Mouse (Mus musculus): ENCODE measurements around the gene Zfp64. TPM values are rescaled to one million over a fixed set of nuclear protein-coding genes. Genes with fewer than 3 reads are reported as not detected.

Gene Zfp64
- total and polyA plus RNA-seq, 3 experiments: 20.0 to 37.0 (median 25.1) TPM

DNA sequence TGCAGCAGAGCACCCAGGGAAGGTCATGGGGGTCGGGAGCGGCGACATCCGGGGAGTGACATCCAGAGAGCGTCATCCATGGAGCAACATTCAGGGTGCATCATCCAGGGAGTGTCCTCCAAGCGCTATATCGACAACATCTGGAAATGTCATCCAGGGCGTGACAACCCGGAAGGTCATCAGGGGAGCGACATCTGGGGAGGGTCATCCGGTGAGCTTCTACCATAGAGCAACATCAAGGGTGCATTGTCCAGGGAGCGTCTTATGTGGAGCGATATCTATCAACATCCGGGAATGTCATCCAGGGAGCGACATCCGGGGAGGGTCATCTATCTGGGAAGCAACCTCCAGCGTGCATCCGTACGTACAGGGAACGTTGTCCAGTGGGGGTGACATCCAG is 14.7 kb upstream of the Zfp64 start:
- H3K4me3 ChIP-seq (replicated peaks in 1 of 3; ENCODE audit: low read depth in 2 of 3, low read length in 2 of 3, poor library complexity in 1 of 3): no peak overlapping the region

DNA sequence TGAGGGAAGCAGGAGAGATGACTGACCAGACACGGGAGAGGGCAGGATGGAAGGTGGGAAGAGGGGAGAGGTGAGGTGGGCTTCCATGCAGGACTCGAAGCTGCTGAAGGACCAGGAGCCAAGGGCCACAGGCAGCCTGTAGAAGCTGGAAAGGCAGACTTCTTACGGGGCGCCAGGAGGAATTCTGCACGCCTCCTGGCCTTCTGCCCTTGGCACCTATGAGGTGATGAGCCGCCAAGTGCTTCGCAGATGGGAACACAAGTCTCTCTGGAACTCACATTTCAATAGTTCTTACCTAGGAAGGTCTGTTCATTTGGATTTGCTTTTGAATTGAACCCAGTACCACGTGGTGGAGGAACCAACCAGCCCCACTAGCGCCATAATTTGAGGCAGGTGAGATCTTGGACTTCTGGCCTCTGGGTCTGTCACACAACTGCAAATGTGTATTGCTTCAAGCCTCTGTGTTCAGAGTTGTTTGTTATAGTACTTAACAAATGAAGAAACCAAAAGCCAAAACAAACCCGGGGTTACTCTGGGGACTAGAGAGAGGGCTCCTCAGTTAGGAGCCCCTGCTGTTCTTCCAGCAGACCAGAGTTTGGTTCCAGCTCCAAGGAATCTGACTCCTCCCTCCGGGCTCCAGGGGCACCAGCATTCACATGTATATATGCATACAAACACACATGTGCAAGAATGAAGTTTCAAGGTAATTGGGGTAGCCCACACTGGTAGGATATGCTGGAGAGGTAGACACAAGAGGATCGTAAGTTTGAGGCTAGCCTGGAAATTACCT is 12.9 kb upstream of the Zfp64 start:
- no peak overlapping the region for H3K4me2 ChIP-seq (ENCODE audit: insufficient read depth, low read depth, poor library complexity, severe bottlenecking)
- no peaks in the 10 kb centered on the region for H3K4me1 ChIP-seq (ENCODE audit: control insufficient read depth in 1 of 2, insufficient read depth in 2 of 2)
- peaks cover 9% of the 10 kb centered on the region for H3K9me3 ChIP-seq (replicated peaks; ENCODE audit: low read length)
- H3K79me2 ChIP-seq (replicated peaks; ENCODE audit: control insufficient read depth, extremely low read depth, insufficient read depth, poor library complexity, severe bottlenecking): no peaks in the 10 kb centered on the region
- H3K27me3 ChIP-seq (replicated peaks): no peaks in the 10 kb centered on the region
- in situ Hi-C loops (cut with MboI; ENCODE audit: low pct_ligation_motif_present, low pct_unique_long_range_greater_than_20kb, low sequenced_read_pairs): loop anchor here (25.0 kb wide), 3 partner anchors 1119 to 1544 kb away; no protein-coding TSS in a partner anchor
- H3K4me3 ChIP-seq (replicated peaks in 1 of 3; ENCODE audit: low read depth in 2 of 3, low read length in 2 of 3, poor library complexity in 1 of 3): no peak overlapping the region
- DNase-seq (ENCODE audit: extremely low read depth): no peak
- dilution Hi-C loops (cut with MboI; ENCODE audit: extremely low pct_ligation_motif_present, extremely low pct_unique_long_range_greater_than_20kb, low sequenced_read_pairs): no loop called here
- no peak overlapping the region for H3K27ac ChIP-seq (ENCODE audit: insufficient read depth, low read depth)
- no peak for TF ChIP-seq BHLHE40 (IDR thresholded peaks at IDR 0.05; ENCODE audit: low read depth, low read length)
- no peak for TF ChIP-seq MAFK (IDR thresholded peaks at IDR 0.05; ENCODE audit: insufficient replicate concordance, low read length)
- H3K9ac ChIP-seq (ENCODE audit: insufficient read depth, low read depth): no peak overlapping the region
- H3K36me3 ChIP-seq (replicated peaks in 1 of 2; ENCODE audit: control insufficient read depth in 1 of 2, insufficient read depth in 1 of 2, low read length in 1 of 2): no peaks in the 10 kb centered on the region

More for the DNA sequence above, 14.7 kb upstream of the Zfp64 start:
- no peak overlapping the region for H3K4me2 ChIP-seq (ENCODE audit: insufficient read depth, low read depth, poor library complexity, severe bottlenecking)
- in situ Hi-C loops (cut with MboI; ENCODE audit: low pct_ligation_motif_present, low pct_unique_long_range_greater_than_20kb, low sequenced_read_pairs): loop anchor here (25.0 kb wide), 3 partner anchors 1117 to 1542 kb away; no protein-coding TSS in a partner anchor
- H3K36me3 ChIP-seq (replicated peaks in 1 of 2; ENCODE audit: control insufficient read depth in 1 of 2, insufficient read depth in 1 of 2, low read length in 1 of 2): no peaks in the 10 kb centered on the region
- no peaks in the 10 kb centered on the region for H3K27me3 ChIP-seq (replicated peaks)
- dilution Hi-C loops (cut with MboI; ENCODE audit: extremely low pct_ligation_motif_present, extremely low pct_unique_long_range_greater_than_20kb, low sequenced_read_pairs): no loop called here
- no peak overlapping the region for H3K9ac ChIP-seq (ENCODE audit: insufficient read depth, low read depth)
- TF ChIP-seq ZMIZ1 (IDR thresholded peaks at IDR 0.05; ENCODE audit: low read depth, low read length): no peak
- no peak for TF ChIP-seq RCOR1 (conservative IDR thresholded peaks at IDR 0.05; ENCODE audit: low read depth, low read length)
- TF ChIP-seq RAD21 (IDR thresholded peaks at IDR 0.05; ENCODE audit: low read depth, low read length): no peak
- no peak for TF ChIP-seq MXI1 (IDR thresholded peaks at IDR 0.05; ENCODE audit: low read depth, low read length)
- no peak for TF ChIP-seq CHD1 (IDR thresholded peaks at IDR 0.05; ENCODE audit: low read depth, low read length)
- no peak for TF ChIP-seq PAX5 (IDR thresholded peaks at IDR 0.05; ENCODE audit: low read length)
- TF ChIP-seq MYC (IDR thresholded peaks at IDR 0.05; ENCODE audit: low read depth, low read length): no peak
- TF ChIP-seq IRF4 (IDR thresholded peaks at IDR 0.05; ENCODE audit: low read depth, low read length): no peak
- no peak for TF ChIP-seq MEF2A (IDR thresholded peaks at IDR 0.05; ENCODE audit: borderline replicate concordance, low read depth, low read length)
- no peak for TF ChIP-seq UBTF (IDR thresholded peaks at IDR 0.05; ENCODE audit: low read depth, low read length)
- TF ChIP-seq EP300 (IDR thresholded peaks at IDR 0.05; ENCODE audit: low read length): no peak
- TF ChIP-seq BHLHE40 (IDR thresholded peaks at IDR 0.05; ENCODE audit: low read depth, low read length): no peak
- no peak for TF ChIP-seq SMC3 (IDR thresholded peaks at IDR 0.05; ENCODE audit: low read depth, low read length)
- TF ChIP-seq TBP (conservative IDR thresholded peaks at IDR 0.05; ENCODE audit: low read depth, low read length): no peak
- no peak for TF ChIP-seq TCF12 (IDR thresholded peaks at IDR 0.05; ENCODE audit: low read depth, low read length)
- no peaks in the 10 kb centered on the region for H3K79me2 ChIP-seq (replicated peaks; ENCODE audit: control insufficient read depth, extremely low read depth, insufficient read depth, poor library complexity, severe bottlenecking)
- H3K27ac ChIP-seq (ENCODE audit: insufficient read depth, low read depth): no peak overlapping the region
- H3K4me1 ChIP-seq (ENCODE audit: control insufficient read depth in 1 of 2, insufficient read depth in 2 of 2): no peaks in the 10 kb centered on the region
- H3K9me3 ChIP-seq (replicated peaks; ENCODE audit: low read length): peaks cover 9% of the 10 kb centered on the region
- DNase-seq (ENCODE audit: extremely low read depth): no peak

All from CH12.LX (cell line).